Mouse (Mus musculus): ENCODE results near the gene Plekhm2.

DNA sequence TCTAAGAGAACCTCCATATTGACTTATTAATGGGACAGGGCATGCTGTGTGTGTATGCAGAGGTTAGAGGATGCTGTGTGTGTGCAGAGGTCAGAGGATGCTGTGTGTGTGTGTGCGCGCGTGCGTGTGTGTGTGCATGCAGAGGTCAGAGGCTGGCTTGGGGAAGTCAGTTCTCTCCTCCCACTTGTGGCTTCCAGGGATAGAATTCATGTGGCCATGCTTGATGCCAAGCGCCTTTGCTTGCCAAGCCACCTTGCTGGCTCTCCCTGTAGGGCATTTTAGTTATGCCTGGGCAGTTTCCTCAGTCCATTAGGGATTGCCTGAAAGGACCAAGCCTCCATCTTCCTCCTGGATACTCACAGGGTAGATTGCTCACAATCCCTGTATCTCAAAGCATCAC, 28.0 kb downstream of the Plekhm2 start:
- no peak for TF ChIP-seq TAL1 (IDR thresholded peaks at IDR 0.05; ENCODE audit: low read length)
- TF ChIP-seq GATA1 (IDR thresholded peaks at IDR 0.05; ENCODE audit: low read length) = no peak

All from erythroblast, embryonic 14.5 days (primary cell).